Mouse (Mus musculus): ENCODE measurements around the gene Rin1. TPM values are rescaled to one million over a fixed set of nuclear protein-coding genes. Genes with fewer than 3 reads are reported as not detected.

Gene Rin1
- total and polyA plus RNA-seq, 3 experiments: 0.13 to 0.89 (median 0.47) TPM

DNA sequence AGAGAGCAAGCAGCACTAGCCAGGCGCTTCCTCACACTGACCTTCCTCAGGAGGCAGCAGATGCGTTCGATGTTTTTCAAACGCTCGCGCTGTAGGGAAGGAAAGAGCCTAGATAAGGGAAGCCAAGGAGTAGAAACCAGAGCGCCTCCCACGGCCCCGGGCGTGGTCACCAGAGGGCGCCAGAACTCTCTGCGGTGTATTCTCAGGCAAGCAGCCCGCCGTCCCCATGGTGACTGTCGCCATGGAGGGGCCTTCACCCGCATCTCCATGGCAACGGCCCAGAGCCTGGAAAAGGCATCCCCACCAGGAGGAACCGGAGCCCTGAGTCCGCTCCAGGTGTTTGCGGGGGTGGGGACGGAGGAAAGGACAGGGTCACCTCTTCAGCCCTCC, 44.0 kb downstream of the Rin1 start (continued):
- TF ChIP-seq IRF4 (IDR thresholded peaks at IDR 0.05; ENCODE audit: low read depth, low read length) (peak; percentile 42; the same call in 1 of the 2 replicates), ZKSCAN1 (IDR thresholded peaks at IDR 0.05; ENCODE audit: borderline replicate concordance, low read depth, low read length) (no peak), MEF2A (IDR thresholded peaks at IDR 0.05; ENCODE audit: borderline replicate concordance, low read depth, low read length) (no peak), SIN3A (IDR thresholded peaks at IDR 0.05; ENCODE audit: low read length) (peak; percentile 49; the same call in 1 of the 2 replicates), NRF1 (IDR thresholded peaks at IDR 0.05; ENCODE audit: low read depth, low read length) (0 out of 2 replicates have a peak, but pooled peaks have one; percentile 36), MAZ (IDR thresholded peaks at IDR 0.05; ENCODE audit: low read depth, low read length) (no peak), GABPA (IDR thresholded peaks at IDR 0.05; ENCODE audit: insufficient replicate concordance, low read depth, low read length) (no peak), MAX (IDR thresholded peaks at IDR 0.05; ENCODE audit: low read length) (no peak), UBTF (IDR thresholded peaks at IDR 0.05; ENCODE audit: low read depth, low read length) (no peak), ELF1 (IDR thresholded peaks at IDR 0.05; ENCODE audit: low read depth, low read length) (0 out of 2 replicates have a peak, but pooled peaks have one; percentile 48), MXI1 (IDR thresholded peaks at IDR 0.05; ENCODE audit: low read depth, low read length) (peak; percentile 98), CTCF (conservative IDR thresholded peaks at IDR 0.05 in 1 of 2, IDR thresholded peaks at IDR 0.05 in 1 of 2; ENCODE audit: low read depth in 2 of 2, low read length in 2 of 2) (peak in 1 of 2 experiments; percentile 91; a peak in 2 of 4 replicates), KAT2A (IDR thresholded peaks at IDR 0.05; ENCODE audit: insufficient replicate concordance, low read length) (no peak), POLR2A (IDR thresholded peaks at IDR 0.05; ENCODE audit: low read depth, low read length) (peak; percentile 35; the same call in 1 of the 2 replicates)

DNA sequence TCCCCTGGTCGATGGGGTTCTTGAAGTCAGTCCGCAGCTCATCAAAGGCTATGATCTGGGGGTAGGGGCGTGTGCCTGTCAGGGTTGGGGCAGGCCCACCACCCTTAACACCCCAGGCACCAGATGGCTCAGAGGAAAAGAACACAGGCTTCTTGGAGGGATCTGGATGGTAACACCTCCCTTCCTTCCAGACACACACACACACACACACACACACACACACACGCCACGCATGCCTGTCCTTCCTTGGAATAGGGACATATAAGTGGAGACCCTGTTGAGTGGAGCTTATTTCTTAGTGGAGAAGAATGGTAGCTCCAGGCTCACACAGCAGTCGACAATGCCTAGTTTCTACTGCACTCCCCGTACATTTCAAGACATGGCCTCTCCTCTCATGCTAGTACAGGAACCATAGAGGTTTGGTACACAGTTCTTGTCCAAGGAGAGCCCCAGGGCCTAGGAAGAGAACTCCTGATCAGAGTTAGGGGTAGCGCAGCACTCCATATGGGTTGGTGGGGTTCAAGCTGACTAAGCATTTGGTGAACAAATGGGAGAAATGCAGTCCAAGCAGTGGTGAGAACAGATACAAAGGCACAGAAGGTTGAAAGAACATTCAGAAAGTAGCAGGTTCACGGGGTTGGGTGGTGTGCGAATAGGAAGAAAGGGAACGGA, 44.6 kb downstream of the Rin1 start:
- DNase-seq (ENCODE audit: extremely low read depth): no peak
- Histone ChIP-seq H3K4me1 (ENCODE audit: control insufficient read depth in 1 of 2, insufficient read depth in 2 of 2) (peaks cover 10% of the 10 kb centered on the region in 2 experiments; a peak in 3 of 4 replicates), H3K27me3 (replicated peaks) (no peaks in the 10 kb centered on the region), H3K9ac (ENCODE audit: insufficient read depth, low read depth) (no peak overlapping the region), H3K27ac (ENCODE audit: insufficient read depth, low read depth) (no peak overlapping the region), H3K4me2 (ENCODE audit: insufficient read depth, low read depth, poor library complexity, severe bottlenecking) (no peak overlapping the region), H3K9me3 (replicated peaks; ENCODE audit: low read length) (no peaks in the 10 kb centered on the region), H3K79me2 (replicated peaks; ENCODE audit: control insufficient read depth, extremely low read depth, insufficient read depth, poor library complexity, severe bottlenecking) (no peaks in the 10 kb centered on the region), H3K36me3 (replicated peaks in 1 of 2; ENCODE audit: control insufficient read depth in 1 of 2, insufficient read depth in 1 of 2, low read length in 1 of 2) (peaks cover 36 to 54% of the 10 kb centered on the region in 2 experiments), H3K4me3 (replicated peaks in 1 of 3; ENCODE audit: low read depth in 2 of 3, low read length in 2 of 3, poor library complexity in 1 of 3) (no peak overlapping the region)
- no peak for TF ChIP-seq ETS1 (conservative IDR thresholded peaks at IDR 0.05; ENCODE audit: low read depth, low read length)
- 0 out of 2 replicates have a peak, but pooled peaks have one; percentile 38 for TF ChIP-seq ZMIZ1 (IDR thresholded peaks at IDR 0.05; ENCODE audit: low read depth, low read length)
- TF ChIP-seq ELF1 (IDR thresholded peaks at IDR 0.05; ENCODE audit: low read depth, low read length): no peak
- TF ChIP-seq MAFK (IDR thresholded peaks at IDR 0.05; ENCODE audit: insufficient replicate concordance, low read length): 0 out of 2 replicates have a peak, but pooled peaks have one; percentile 22
- peak; percentile 73; the same call in 1 of the 2 replicates for TF ChIP-seq POLR2AphosphoS2 (IDR thresholded peaks at IDR 0.05; ENCODE audit: low read depth, low read length)
- dilution Hi-C loops (cut with MboI; ENCODE audit: extremely low pct_ligation_motif_present, extremely low pct_unique_long_range_greater_than_20kb, low sequenced_read_pairs) (no loop called here), in situ Hi-C loops (cut with MboI; ENCODE audit: low pct_ligation_motif_present, low pct_unique_long_range_greater_than_20kb, low sequenced_read_pairs) (loop anchor here (5.0 kb wide), 1 partner anchor 47 kb away; no protein-coding TSS in a partner anchor)

Measured in CH12.LX (cell line).